Mouse (Mus musculus) stomach, embryonic 14.5 days (tissue): ENCODE measurements around the gene 1700040F15Rik. TPM values are rescaled to one million over a fixed set of nuclear protein-coding genes. Genes with fewer than 3 reads are reported as not detected.
"Not testable (repeated sequence)": the region's sequence is repeated elsewhere in the genome, so short reads cannot be mapped to it uniquely, and the experiment has no call there.

Experiments used
- ATAC-seq: fragments of 200-750 bp; cut with Nextera tagmentation; 2 replicates; pipeline ENCODE4 v1.8.0; 2017; ENCODE audit warnings: low read depth, moderate TSS enrichment; ENCODE audit not compliant: insufficient number of reproducible peaks, insufficient read depth, low FRiP score
- H3K27ac ChIP-seq: fragments of 300-500 bp; sonication (generic); 2 replicates; pipeline ENCODE4 v1.5.1; 2014; ENCODE audit warnings: mild to moderate bottlenecking, low read length, moderate library complexity, mixed read lengths
- H3K27me3 ChIP-seq: fragments of 300-500 bp; sonication (generic); 2 replicates; pipeline ENCODE4 v1.6.1; 2014; ENCODE audit warnings: low read length, control low read depth, mixed read lengths; ENCODE audit not compliant: control insufficient read depth, insufficient read depth
- H3K36me3 ChIP-seq: fragments of 300-500 bp; sonication (generic); 2 replicates; pipeline ENCODE4 v1.6.1; 2014; ENCODE audit warnings: mild to moderate bottlenecking, control low read depth, low read length, moderate library complexity, mixed read lengths; ENCODE audit not compliant: control insufficient read depth, insufficient read depth
- H3K4me1 ChIP-seq: fragments of 300-500 bp; sonication (generic); 2 replicates; pipeline ENCODE4 v1.6.1; 2014; ENCODE audit warnings: low read length, control low read depth, mixed read lengths; ENCODE audit not compliant: control insufficient read depth, insufficient read depth
- H3K4me2 ChIP-seq: fragments of 300-500 bp; sonication (generic); replicated peaks from 2 replicates; pipeline ENCODE4 v1.6.1; 2014; ENCODE audit warnings: low read depth, low read length, control low read depth
- H3K4me3 ChIP-seq: fragments of 300-500 bp; sonication (generic); 2 replicates; pipeline ENCODE4 v1.5.1; 2014; ENCODE audit warnings: low read depth, low read length, control low read depth
- H3K9ac ChIP-seq: fragments of 300-500 bp; sonication (generic); replicated peaks from 2 replicates; pipeline ENCODE4 v1.6.1; 2014; ENCODE audit warnings: low read depth, mild to moderate bottlenecking, control low read depth, low read length, moderate library complexity, mixed read lengths
- H3K9me3 ChIP-seq: fragments of 300-500 bp; sonication (generic); 2 replicates; pipeline ENCODE4 v1.6.1; 2016; ENCODE audit warnings: low read depth, low read length, control low read depth; ENCODE audit not compliant: control insufficient read depth
- WGBS: fragments of 180-500 bp; shearing (Covaris S2); extraction: QIAGEN DNeasy Blood & Tissue Kit; methylation state at CpG from one replicate; pipeline ENCODE4 v1.1.7; 2014; 5-methylcytosine and 5-hydroxymethylcytosine counted together
- polyA plus RNA-seq: library from polyadenylated mRNA; unstranded; fragments of >200 nt; fragmentation: Nextera tagmentation; extraction: Ambion mirVana; gene quantifications from 2 replicates; pipeline ENCODE4 v1.2.1, GENCODE M21; 2014

The 1700040F15Rik gene
- polyA plus RNA-seq: not detected in 2 replicates

DNA sequence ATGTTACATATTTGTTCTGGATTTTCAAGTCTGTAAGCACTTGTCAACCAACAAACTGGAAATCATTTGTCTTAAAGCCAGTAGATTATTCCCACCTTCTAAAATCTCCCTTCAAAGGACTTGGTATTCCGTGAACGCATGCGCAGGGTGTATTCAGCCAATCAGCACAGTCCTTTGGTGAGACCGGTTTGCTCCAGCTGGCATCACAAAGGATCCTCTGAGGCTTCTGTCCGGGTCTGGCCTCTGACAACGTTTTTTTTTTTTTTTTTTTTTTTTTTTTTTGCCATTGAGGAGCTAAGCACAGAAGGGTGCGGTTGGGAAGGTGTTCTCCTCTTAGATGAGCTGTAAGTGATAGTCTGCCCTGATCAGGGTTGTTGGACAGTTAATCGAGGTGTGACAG lies at the start of gene 1700040F15Rik:
Gene 1700040F15Rik (plus strand): TSS at position 301 of the 400 bp plus-strand sequence.
- not testable (repeated sequence) for H3K27ac ChIP-seq, ATAC-seq, H3K9me3 ChIP-seq, H3K4me2 ChIP-seq, H3K4me1 ChIP-seq, H3K27me3 ChIP-seq, H3K36me3 ChIP-seq, H3K4me3 ChIP-seq, H3K9ac ChIP-seq
- no CpG with 5 or more reads among the region's 8 CpGs for whole genome bisulfite sequencing
